Mouse (Mus musculus): ENCODE data around the gene AA986860.

Gene AA986860

GRCm38 (mm10) chr1:130731741-130732337 is at the start of gene AA986860:
Gene AA986860, plus strand, starts transcription at chr1:130731976.
- peak; percentile 76 for DNase-seq (ENCODE audit: low read depth, low spot score)

GRCm38 (mm10) chr1:130683905-130684304 is 47.9 kb upstream of the AA986860 start:
- no peak for DNase-seq (ENCODE audit: low read depth, low spot score)

DNA sequence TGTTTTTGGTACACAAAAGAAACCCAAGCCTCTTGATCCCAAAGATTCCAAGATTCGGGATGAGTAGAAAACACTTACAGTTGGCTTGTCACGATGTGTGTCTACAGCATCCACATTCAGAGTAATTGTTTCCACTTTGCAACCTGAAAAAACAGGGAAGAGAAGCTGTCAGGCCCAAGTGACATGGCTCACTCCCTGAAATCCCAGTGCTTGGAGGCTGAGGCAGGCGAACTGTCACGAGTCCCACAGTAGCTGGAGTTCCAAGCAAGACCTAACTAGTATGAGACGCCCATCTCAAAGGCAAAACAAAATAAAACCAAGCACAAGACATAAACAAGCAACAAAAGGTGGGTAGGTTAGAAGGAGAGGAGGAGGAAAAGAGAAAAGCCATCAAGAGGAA is 33.2 kb upstream of the AA986860 start:
- DNase-seq (ENCODE audit: low read depth, low spot score) = no peak

DNA sequence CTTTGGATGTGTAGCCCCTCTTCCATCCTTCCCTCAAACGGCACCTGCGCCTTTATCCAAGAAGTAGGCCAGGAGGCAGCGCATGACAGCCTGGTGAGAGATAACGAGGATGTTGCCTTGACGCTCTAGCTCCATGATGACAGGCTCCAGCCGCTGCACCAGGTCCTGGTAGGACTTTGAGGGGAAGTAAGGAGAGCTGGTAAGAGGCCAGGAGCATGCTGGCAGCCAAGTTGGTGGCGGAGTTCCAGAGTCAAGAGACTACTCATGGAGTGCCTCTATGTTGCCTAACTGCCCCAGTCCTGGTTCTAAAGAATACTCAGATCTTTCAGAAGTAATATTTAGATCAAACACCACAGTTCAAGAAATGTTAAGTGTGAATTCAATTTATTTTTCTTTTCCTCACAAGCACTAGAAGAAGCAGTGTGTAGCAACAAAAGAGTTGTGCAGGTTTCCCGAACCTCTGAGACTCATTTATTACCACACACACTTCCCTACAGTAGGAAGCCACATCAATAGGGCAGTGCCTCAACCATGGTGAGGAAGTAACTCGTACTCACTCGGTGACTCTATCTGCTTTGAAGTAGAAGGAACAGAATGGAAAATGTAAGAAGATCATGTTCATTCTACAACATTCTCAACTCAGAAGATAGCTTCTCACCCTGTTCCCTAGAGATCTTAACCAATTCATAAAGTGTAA is 31.7 kb upstream of the AA986860 start:
- DNase-seq (ENCODE audit: low read depth, low spot score) = no peak

DNA sequence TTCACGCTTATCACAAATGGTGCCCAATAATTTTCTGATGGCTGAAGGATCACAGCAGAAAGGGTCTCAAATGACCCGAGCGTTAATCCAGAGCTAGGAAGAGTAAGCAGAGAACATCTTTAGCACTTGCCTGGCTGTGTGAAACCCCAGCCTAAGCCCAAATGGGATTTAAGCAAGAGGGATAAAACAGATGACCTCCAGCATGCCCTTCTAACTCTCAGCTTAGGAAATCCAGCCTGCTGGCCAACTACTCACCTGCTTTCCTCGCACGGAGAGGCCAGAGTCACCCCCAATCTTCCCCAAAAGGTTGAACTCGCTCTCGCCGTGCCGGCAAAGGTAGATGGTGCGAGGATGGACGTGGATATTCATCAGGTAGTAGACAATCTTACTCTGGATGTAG is 29.8 kb upstream of the AA986860 start:
- DNase-seq (ENCODE audit: low read depth, low spot score) = no peak

DNA sequence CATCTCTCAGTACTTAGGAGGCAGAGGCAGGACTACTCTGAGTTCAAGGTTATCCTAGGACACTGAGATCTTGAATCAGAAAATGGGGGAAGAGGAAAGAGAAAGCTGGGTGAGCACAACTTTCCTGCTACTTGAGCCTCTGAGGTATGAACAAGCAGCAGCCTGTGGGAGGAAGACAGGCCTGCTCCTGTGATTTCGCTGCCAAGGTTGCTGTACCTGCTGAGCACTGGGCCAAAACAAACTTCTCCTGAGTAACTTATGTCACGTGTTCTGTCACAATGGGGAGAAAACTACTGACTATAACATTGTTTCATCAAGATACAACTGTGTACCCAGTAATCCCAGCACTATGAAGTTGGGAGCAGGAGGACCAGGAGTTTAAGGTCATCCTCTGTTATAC is 28.2 kb upstream of the AA986860 start:
- DNase-seq (ENCODE audit: low read depth, low spot score) = no peak

DNA sequence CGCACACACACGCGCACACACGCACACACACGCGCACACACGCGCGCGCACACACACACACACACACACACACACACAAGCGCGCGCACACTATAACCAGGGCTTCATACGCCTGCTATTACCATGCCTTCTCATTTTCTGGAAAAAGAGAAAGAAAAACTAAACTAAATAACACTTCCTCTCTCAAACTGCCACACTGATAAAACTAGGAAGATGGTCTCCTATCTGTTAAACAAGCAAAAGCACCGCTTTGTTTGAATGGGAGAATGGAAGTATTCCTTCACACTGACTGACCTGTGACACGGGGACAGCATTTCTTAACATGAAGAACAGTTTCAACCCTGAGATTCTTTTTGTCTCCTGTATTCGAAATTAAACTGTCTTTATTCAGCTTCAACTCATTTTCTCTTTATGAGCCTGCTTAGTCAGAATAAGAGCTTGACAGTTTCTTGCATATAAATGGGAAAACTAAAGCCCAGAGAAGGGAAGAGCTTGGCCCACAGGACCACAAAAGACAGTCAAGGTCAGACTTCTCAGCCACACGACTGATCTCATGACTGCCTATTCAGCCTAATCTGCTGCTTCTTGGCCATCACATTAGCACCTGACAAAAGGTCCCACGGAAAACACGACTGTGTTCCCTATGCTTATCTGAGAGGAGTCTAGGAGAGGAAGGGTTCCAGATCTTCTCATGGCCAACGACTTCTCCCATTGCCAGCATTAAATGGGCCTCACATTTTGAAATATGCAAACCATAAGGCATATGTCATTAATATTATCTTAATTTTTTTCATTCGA is 21.3 kb upstream of the AA986860 start:
- no peak for DNase-seq (ENCODE audit: low read depth, low spot score)

- DNase-seq (ENCODE audit: low read depth, low spot score) = no peak
These were observed 17.7 kb upstream of the AA986860 start for GRCm38 (mm10) chr1:130714046-130714445.

GRCm38 (mm10) chr1:130715561-130716217 is 16.1 kb upstream of the AA986860 start, which contains the start of gene Gm29427:
Gene Gm29427, minus strand, starts transcription at chr1:130715799.
- DNase-seq (ENCODE audit: low read depth, low spot score) = peak; percentile 88

DNA sequence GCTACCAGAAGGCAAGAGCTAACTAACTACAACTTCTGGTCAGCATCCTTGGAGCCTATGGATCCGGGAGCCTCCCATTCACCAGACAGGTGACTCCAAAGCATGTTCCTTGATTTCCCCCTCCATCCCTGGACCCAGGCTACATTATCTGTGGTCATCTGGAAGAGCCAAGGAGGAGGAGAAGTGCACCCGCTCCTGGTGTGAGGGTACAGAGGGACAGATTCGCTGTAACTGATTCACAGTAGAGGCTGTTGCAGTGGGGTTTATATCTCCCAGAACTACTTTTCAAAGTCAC is 15.6 kb upstream of the AA986860 start:
- no peak for DNase-seq (ENCODE audit: low read depth, low spot score)

GRCm38 (mm10) chr1:130716513-130717290 is 15.1 kb upstream of the AA986860 start:
- peak; percentile 35 for DNase-seq (ENCODE audit: low read depth, low spot score)

DNA sequence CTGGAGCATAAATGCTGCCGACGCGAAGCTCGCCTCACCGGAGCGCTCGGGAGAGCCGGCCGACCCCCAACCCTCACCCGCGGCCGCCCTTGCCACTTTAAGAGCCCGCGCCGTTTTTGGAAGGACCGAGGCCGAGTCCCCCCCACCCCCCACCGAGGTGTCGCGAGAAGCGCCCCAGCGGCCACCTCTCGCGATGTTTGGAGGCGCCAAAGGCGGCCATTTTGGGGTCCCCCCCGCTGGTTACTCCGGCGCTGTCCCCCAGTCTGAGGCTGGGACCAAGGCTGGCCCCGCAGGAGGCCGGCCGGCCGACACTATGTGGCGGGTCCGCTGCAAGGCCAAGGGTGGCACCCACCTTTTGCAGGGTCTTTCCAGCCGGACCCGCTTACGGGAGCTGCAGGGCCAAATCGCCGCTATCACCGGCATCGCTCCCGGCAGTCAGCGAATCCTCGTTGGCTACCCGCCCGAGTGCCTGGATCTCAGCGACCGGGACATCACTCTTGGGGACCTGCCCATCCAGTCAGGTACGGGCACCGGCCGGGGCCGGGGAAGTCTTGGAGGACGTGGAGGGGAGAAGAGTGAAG is 14.4 kb upstream of the AA986860 start, which contains the start of gene Yod1:
Yod1 (plus strand) TSS at position 37 of the 581 bp plus-strand sequence.
- peak; percentile 82 for DNase-seq (ENCODE audit: low read depth, low spot score)

DNA sequence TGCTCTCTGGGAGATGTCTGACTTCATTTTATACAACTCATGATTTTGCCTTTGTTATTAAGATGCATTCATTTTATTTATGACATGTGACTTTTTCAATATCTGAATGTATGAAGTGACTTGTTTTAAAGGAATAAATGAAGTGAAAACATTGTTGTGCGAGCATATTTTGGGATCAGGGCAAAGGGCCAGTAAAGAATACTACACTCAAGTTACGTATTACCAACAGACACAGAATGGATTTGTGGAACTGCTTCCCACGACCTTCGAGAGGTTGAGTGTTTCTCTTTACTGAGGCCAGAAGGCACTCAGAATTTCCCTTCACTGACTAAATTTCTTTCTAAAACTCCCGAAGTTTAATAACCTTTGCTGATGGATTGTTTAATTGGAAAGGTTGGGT is 7.6 kb upstream of the AA986860 start:
- no peak for DNase-seq (ENCODE audit: low read depth, low spot score)

DNA sequence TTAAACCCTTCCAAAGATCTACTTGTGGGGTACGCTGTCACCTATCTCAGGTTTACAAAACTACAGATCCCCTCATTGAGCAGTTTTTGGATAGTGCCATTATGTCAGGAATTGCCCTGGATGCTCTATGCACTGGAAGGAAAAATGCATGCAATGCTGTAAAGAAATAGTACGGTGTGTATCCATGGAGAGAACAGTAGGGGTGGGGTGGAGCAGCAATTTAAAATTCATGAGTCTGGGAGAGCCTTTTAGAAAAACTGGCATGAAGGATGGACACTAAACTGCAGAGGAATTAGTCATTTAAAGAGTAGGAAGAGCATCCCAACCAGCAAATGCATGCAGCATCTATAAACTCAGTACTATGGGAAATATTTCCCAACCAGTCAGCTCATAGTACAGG is 5.4 kb upstream of the AA986860 start:
- DNase-seq (ENCODE audit: low read depth, low spot score) = no peak

DNA sequence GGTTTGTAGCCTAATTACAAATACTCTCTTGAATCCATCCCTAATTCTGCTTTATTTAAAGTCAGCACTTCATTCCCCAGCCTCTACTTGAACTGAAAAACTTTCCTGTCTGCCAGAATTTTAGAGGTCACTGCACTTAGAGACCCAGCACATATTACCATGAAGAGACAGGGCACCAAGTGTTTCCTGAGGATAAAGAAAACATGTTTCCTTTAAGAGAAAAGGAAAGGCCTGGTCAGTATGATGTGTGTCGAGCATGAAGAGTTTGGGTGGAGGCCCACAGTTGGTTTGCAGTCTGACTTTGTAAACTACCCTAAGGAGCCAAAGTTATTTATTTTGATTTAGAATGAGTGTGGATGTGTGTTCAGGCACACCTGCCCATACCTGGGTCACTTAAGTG is 3.7 kb upstream of the AA986860 start:
- DNase-seq (ENCODE audit: low read depth, low spot score) = no peak

DNA sequence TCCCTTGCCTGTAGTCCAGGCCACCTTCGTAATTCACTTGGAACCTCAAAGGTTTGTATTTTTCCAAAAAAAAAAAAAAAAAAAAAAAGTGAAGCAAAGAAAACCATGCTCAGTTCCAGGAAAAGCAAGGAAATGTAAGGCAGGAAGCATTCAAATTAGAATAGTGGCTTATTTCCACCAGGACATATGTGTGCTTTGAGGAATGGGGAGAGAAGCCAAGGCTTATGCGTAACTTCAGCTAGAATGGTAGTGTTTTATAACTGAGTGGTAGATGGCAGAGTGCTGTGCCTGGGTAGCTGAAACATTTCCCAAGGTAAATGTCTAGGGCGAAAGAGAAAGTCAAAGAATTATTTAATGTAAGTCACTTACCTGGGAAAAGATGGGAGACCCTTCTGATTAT is 3.1 kb upstream of the AA986860 start:
- no peak for DNase-seq (ENCODE audit: low read depth, low spot score)

DNA sequence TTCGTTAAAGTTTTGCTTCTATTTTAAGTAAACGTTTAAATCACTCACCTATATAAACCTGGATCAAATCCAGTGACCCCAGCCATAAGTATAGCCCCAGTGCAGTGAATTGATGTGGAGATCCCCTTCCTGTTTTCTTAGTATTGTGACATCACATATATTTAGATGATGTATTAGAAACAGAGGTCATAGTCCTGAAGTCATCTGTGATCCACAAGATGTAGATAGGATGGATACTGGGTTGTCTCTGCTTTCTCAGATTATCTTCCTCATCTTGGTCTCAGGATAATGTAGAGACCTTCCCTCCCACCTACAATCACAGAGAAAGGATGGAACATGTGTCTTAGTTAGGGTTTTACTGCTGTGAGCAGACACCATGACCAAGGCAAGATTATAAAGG is 2.6 kb upstream of the AA986860 start, which contains the start of gene Pfkfb2:
Pfkfb2 (minus strand) TSS at position 101 of the 400 bp plus-strand sequence.
- DNase-seq (ENCODE audit: low read depth, low spot score) = no peak

DNA sequence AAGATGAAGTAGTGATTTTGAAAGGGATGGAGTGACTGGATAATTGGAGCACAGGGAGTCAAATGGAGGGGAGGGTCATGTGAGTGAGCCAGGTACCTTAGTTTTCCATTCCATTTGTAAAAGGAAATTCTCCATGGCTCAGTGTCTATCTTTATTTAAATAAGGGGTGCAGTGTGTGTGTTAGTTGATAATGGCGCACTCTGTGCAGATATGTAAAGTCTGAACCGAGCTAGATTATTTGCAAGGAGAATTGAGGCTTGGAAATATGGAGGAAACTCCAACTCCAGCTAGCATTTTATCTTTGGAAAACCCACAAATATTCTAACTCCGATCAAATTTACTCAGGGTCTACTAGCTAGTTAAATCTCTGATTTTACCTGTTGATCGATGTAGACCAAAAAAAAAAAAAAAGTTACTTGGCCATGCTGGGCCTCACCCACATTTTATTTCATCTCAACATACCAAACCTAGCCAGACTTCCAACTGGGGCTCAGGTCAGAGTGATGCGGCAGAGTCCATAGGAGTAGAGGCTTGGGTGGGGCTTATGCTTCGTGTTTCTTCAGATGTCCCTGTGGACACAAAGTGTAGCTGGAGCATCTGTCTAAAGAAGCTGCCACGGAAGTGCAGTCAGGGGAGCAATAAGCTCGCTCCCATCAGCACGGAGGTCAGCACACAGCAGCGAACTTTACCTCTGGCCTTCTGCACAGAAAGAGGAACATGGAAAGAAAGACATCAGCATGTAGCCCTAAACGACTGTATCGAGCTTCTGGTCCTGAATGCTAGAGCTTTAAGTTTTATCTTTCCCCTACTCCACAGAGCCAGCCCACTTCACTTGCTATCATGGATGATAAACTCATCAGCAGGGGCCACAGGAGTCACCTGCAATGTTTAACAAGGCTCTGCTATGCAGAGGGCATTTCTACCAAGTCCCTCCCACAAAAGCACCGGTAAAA is 1.2 kb downstream of the AA986860 start:
- DNase-seq (ENCODE audit: low read depth, low spot score) = no peak

GRCm38 (mm10) chr1:130733671-130734070 is 1.9 kb downstream of the AA986860 start:
- no peak for DNase-seq (ENCODE audit: low read depth, low spot score)

GRCm38 (mm10) chr1:130734452-130734851 is 2.7 kb downstream of the AA986860 start:
- no peak for DNase-seq (ENCODE audit: low read depth, low spot score)
